Mouse (Mus musculus) bone marrow macrophage, adult 2 months (primary cell): ENCODE data around the gene Ank3.

Experiments used
- CTCF ChIP-seq: IDR thresholded peaks from 2 replicates; pipeline ENCODE4 v1.5.1; 2012; ENCODE audit warnings: low read depth, mild to moderate bottlenecking, low read length, moderate library complexity
- POLR2A ChIP-seq: IDR thresholded peaks from 2 replicates; pipeline ENCODE4 v1.6.1; 2012; ENCODE audit warnings: mild to moderate bottlenecking, low read depth, low read length, borderline replicate concordance

GRCm38 (mm10) chr10:69490182-69490581 is 91.6 kb downstream of the Ank3 start:
- TF ChIP-seq POLR2A (no peak), CTCF (no peak)
